Mouse (Mus musculus) lung, postnatal 25 days (tissue): ENCODE measurements around the gene Klhl11.

Experiments
- DNase-seq: peaks from one replicate; pipeline ENCODE4 v3.0.0; 2022; ENCODE audit warnings: low spot score

Klhl11 gene

DNA sequence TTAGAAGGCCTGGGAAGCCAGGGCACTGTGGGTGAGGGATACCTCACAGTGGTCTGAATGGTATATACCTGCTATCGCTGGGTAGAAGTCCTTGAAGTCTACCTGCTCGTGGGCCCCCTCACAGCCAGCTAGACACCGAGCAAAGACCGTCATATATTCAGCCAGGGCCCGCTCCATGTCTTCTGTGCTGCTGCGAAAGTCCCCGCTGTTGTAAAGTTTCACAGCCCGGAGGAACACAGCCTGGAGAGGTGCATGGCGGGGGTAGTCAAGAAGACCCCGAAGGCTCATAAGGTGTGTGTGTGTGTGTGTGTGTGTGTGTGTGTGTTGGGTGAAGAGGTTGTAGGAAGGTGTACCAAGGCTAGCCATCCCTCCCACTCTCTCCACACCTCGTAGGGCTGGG is 59.0 kb downstream of the Klhl11 start:
- no peak for DNase-seq
